In genomic region chr4:150872139-150872651, GRCm38 (mm10) we compare ENCODE assay signal across 8 mouse cellular contexts. TPM values are rescaled to one million over a fixed set of nuclear protein-coding genes. Genes with fewer than 3 reads are reported as not detected.
A peak's percentile ranks its signal among the peaks of the same experiment; 100 is the strongest.
DNase-seq lines count a peak whose midpoint lies in the region; ATAC-seq and TF ChIP-seq lines count a peak whose summit lies in the region.

No protein-coding gene starts in this region.

- TF ChIP-seq CTCF in stomach, postnatal 0 days (IDR thresholded peaks at IDR 0.05; ENCODE audit: low read depth), result no peak

- 32% methylated on average over 9 of the region's 9 CpGs for WGBS in heart, embryonic 10.5 days
- 22% methylated on average over 9 of the region's 9 CpGs for WGBS in embryonic facial prominence, embryonic 11.5 days
- WGBS in intestine, embryonic 15.5 days, result 33% methylated on average over 9 of the region's 9 CpGs
- 27% methylated on average over 9 of the region's 9 CpGs for WGBS in limb, embryonic 11.5 days
- WGBS in stomach, postnatal 0 days, result 35% methylated on average over 9 of the region's 9 CpGs

- peaks cover 9% of the 10 kb centered on the region for H3K36me3 ChIP-seq in heart, embryonic 10.5 days
- H3K36me3 ChIP-seq in embryonic facial prominence, embryonic 11.5 days (replicated peaks; ENCODE audit: control insufficient read depth, insufficient read depth, low read depth, low read length), result 0 out of 2 replicates have a peak, but pooled peaks cover 1% of the 10 kb centered on the region
- peaks cover 2% of the 10 kb centered on the region; the same call in 1 of the 2 replicates for H3K36me3 ChIP-seq in intestine, embryonic 15.5 days
- H3K36me3 ChIP-seq in limb, embryonic 11.5 days (ENCODE audit: control insufficient read depth, insufficient read depth, low read length), result no peaks in the 10 kb centered on the region
- peaks cover 3% of the 10 kb centered on the region; the same call in 1 of the 2 replicates for H3K36me3 ChIP-seq in stomach, postnatal 0 days (ENCODE audit: control insufficient read depth, insufficient read depth, low read length)

- ATAC-seq in embryonic facial prominence, embryonic 11.5 days (replicated peaks; ENCODE audit: insufficient number of reproducible peaks, low FRiP score, low TSS enrichment, low read depth), result peak; percentile 14; the same call in 1 of the 2 replicates
- peak; percentile 34 for ATAC-seq in intestine, embryonic 15.5 days
- ATAC-seq in limb, embryonic 11.5 days (ENCODE audit: insufficient number of reproducible peaks, low FRiP score, low TSS enrichment, low read depth), result peak; percentile 65; the same call in 1 of the 2 replicates
- 0 out of 2 replicates have a peak, but pooled peaks have one; percentile 2 for ATAC-seq in stomach, postnatal 0 days (ENCODE audit: low FRiP score, low TSS enrichment)

- no peak overlapping the region for H3K4me3 ChIP-seq in heart, embryonic 10.5 days
- H3K4me3 ChIP-seq in embryonic facial prominence, embryonic 11.5 days (ENCODE audit: low read depth, low read length), result no peak overlapping the region
- no peak overlapping the region for H3K4me3 ChIP-seq in intestine, embryonic 15.5 days (replicated peaks)
- H3K4me3 ChIP-seq in limb, embryonic 11.5 days (ENCODE audit: low read depth, low read length), result no peak overlapping the region
- H3K4me3 ChIP-seq in stomach, postnatal 0 days (ENCODE audit: low read depth, low read length), result no peak overlapping the region

- H3K9me3 ChIP-seq in heart, embryonic 10.5 days, result no peaks in the 10 kb centered on the region
- H3K9me3 ChIP-seq in embryonic facial prominence, embryonic 11.5 days (replicated peaks; ENCODE audit: control insufficient read depth, low read length), result no peaks in the 10 kb centered on the region
- no peaks in the 10 kb centered on the region for H3K9me3 ChIP-seq in intestine, embryonic 15.5 days
- H3K9me3 ChIP-seq in limb, embryonic 11.5 days (ENCODE audit: control insufficient read depth, low read length), result no peaks in the 10 kb centered on the region
- no peaks in the 10 kb centered on the region for H3K9me3 ChIP-seq in stomach, postnatal 0 days (ENCODE audit: control insufficient read depth, low read length)

- no peak for TF ChIP-seq EP300 in stomach, postnatal 0 days (optimal IDR thresholded peaks at IDR 0.05)

- H3K9ac ChIP-seq in embryonic facial prominence, embryonic 11.5 days (replicated peaks; ENCODE audit: low read length), result peak overlapping the region; percentile 48
- H3K9ac ChIP-seq in intestine, embryonic 15.5 days, result no peak overlapping the region
- H3K9ac ChIP-seq in limb, embryonic 11.5 days (ENCODE audit: low read length), result no peak overlapping the region; the same call in 1 of the 2 replicates
- H3K9ac ChIP-seq in stomach, postnatal 0 days (ENCODE audit: low read length), result peak overlapping the region; percentile 4; the same call in 1 of the 2 replicates

- intact Hi-C loops in heart, postnatal 10 days (cut with DNase I), result no loop called here

- H3K4me1 ChIP-seq in heart, embryonic 10.5 days, result peaks cover 37% of the 10 kb centered on the region
- peaks cover 10% of the 10 kb centered on the region for H3K4me1 ChIP-seq in embryonic facial prominence, embryonic 11.5 days (ENCODE audit: control insufficient read depth, insufficient read depth, low read length)
- H3K4me1 ChIP-seq in intestine, embryonic 15.5 days (replicated peaks), result peaks cover 15% of the 10 kb centered on the region
- peaks cover 22% of the 10 kb centered on the region for H3K4me1 ChIP-seq in limb, embryonic 11.5 days (ENCODE audit: control insufficient read depth, insufficient read depth, low read length)
- H3K4me1 ChIP-seq in stomach, postnatal 0 days (replicated peaks; ENCODE audit: control insufficient read depth, insufficient read depth), result peaks cover 11% of the 10 kb centered on the region

- peak overlapping the region; percentile 75 for H3K27ac ChIP-seq in heart, embryonic 10.5 days
- H3K27ac ChIP-seq in embryonic facial prominence, embryonic 11.5 days (replicated peaks; ENCODE audit: low read depth, low read length), result peak overlapping the region; percentile 41; the same call in 1 of the 2 replicates
- peak overlapping the region; percentile 56 for H3K27ac ChIP-seq in intestine, embryonic 15.5 days
- peak overlapping the region; percentile 44 for H3K27ac ChIP-seq in limb, embryonic 11.5 days (replicated peaks; ENCODE audit: low read depth, low read length)
- H3K27ac ChIP-seq in stomach, postnatal 0 days (replicated peaks), result peak overlapping the region; percentile 84

- H3K4me2 ChIP-seq in embryonic facial prominence, embryonic 11.5 days (ENCODE audit: low read depth, low read length), result peak overlapping the region; percentile 7; the same call in 1 of the 2 replicates
- H3K4me2 ChIP-seq in intestine, embryonic 15.5 days (replicated peaks), result no peak overlapping the region
- H3K4me2 ChIP-seq in limb, embryonic 11.5 days (ENCODE audit: low read depth, severe bottlenecking), result no peak overlapping the region
- H3K4me2 ChIP-seq in stomach, postnatal 0 days (replicated peaks; ENCODE audit: low read depth), result no peak overlapping the region

- no peaks in the 10 kb centered on the region for H3K27me3 ChIP-seq in heart, embryonic 10.5 days (ENCODE audit: insufficient read depth, poor library complexity, severe bottlenecking)
- H3K27me3 ChIP-seq in embryonic facial prominence, embryonic 11.5 days (ENCODE audit: control insufficient read depth, insufficient read depth, low read length), result no peaks in the 10 kb centered on the region
- no peaks in the 10 kb centered on the region for H3K27me3 ChIP-seq in intestine, embryonic 15.5 days (replicated peaks)
- no peaks in the 10 kb centered on the region for H3K27me3 ChIP-seq in limb, embryonic 11.5 days (ENCODE audit: control insufficient read depth, insufficient read depth, low read length)
- no peaks in the 10 kb centered on the region for H3K27me3 ChIP-seq in stomach, postnatal 0 days (ENCODE audit: control insufficient read depth, insufficient read depth, low read length)

- DNase-seq in heart, embryonic 10.5 days (ENCODE audit: low spot score), result no peak
- no peak for DNase-seq in heart, postnatal 10 days
- peak; percentile 82 for DNase-seq in Muller cell, postnatal 12 days (ENCODE audit: inconsistent ontology term)
- no peak for DNase-seq in embryonic facial prominence, embryonic 11.5 days (ENCODE audit: low spot score)
- DNase-seq in limb, embryonic 11.5 days (ENCODE audit: low spot score), result no peak
- DNase-seq in stomach, postnatal 0 days (ENCODE audit: low spot score), result no peak
- no peak for DNase-seq in B cell, adult 2 months

RNA-seq across cellular contexts. Expression of gene Errfi1, which starts 18.5 kb away (rescaled TPM):
- 15.3 and 25.7 TPM in 2 replicates for polyA plus RNA-seq in heart, embryonic 10.5 days (2016; fragmentation: Nextera tagmentation; extraction: Ambion mirVana)
- total RNA-seq in heart, postnatal 10 days (2021), result 10 to 100 TPM; 22.0 to 26.6 TPM
- 30.7 and 31.8 TPM in 2 replicates for polyA plus RNA-seq in embryonic facial prominence, embryonic 11.5 days (2014; fragmentation: Nextera tagmentation; extraction: Ambion mirVana)
- polyA plus RNA-seq in intestine, embryonic 15.5 days (2015; fragmentation: Nextera tagmentation; extraction: Ambion mirVana), result 27.8 and 28.1 TPM in 2 replicates
- polyA plus RNA-seq in limb, embryonic 11.5 days (2014; fragmentation: Nextera tagmentation; extraction: Ambion mirVana), result 33.2 and 34.7 TPM in 2 replicates
- polyA plus RNA-seq in stomach, postnatal 0 days (2015; fragmentation: Nextera tagmentation; extraction: Ambion mirVana), result 30.6 and 32.1 TPM in 2 replicates

RNA-seq across cellular contexts. Expression of gene Park7, which starts 42.0 kb away (rescaled TPM):
- 403 and 488 TPM in 2 replicates for polyA plus RNA-seq in heart, embryonic 10.5 days (2016; fragmentation: Nextera tagmentation; extraction: Ambion mirVana)
- total RNA-seq in heart, postnatal 10 days (2021), result 100 to 1,000 TPM; 203 to 204 TPM
- polyA plus RNA-seq in embryonic facial prominence, embryonic 11.5 days (2014; fragmentation: Nextera tagmentation; extraction: Ambion mirVana), result 443 and 467 TPM in 2 replicates
- 410 and 432 TPM in 2 replicates for polyA plus RNA-seq in intestine, embryonic 15.5 days (2015; fragmentation: Nextera tagmentation; extraction: Ambion mirVana)
- polyA plus RNA-seq in limb, embryonic 11.5 days (2014; fragmentation: Nextera tagmentation; extraction: Ambion mirVana), result 486 and 501 TPM in 2 replicates
- polyA plus RNA-seq in stomach, postnatal 0 days (2015; fragmentation: Nextera tagmentation; extraction: Ambion mirVana), result 253 and 262 TPM in 2 replicates

RNA-seq across cellular contexts. Expression of gene Tnfrsf9, which starts 42.2 kb away (rescaled TPM):
- 0.16 and 0.51 TPM in 2 replicates for polyA plus RNA-seq in heart, embryonic 10.5 days (2016; fragmentation: Nextera tagmentation; extraction: Ambion mirVana)
- under 1 TPM in 1 of 2 experiments, not detected in 1; 0.12 TPM for total RNA-seq in heart, postnatal 10 days (2021)
- polyA plus RNA-seq in embryonic facial prominence, embryonic 11.5 days (2014; fragmentation: Nextera tagmentation; extraction: Ambion mirVana), result 0.24 and 0.36 TPM in 2 replicates
- polyA plus RNA-seq in intestine, embryonic 15.5 days (2015; fragmentation: Nextera tagmentation; extraction: Ambion mirVana), result 1.5 and 1.7 TPM in 2 replicates
- 0.69 and 0.72 TPM in 2 replicates for polyA plus RNA-seq in limb, embryonic 11.5 days (2014; fragmentation: Nextera tagmentation; extraction: Ambion mirVana)
- 0.22 and 0.23 TPM in 2 replicates for polyA plus RNA-seq in stomach, postnatal 0 days (2015; fragmentation: Nextera tagmentation; extraction: Ambion mirVana)

Comparison
In these comparisons a context has a peak if more than half of its experiments do, and no peak if none do; other contexts are left out.
1. ATAC-seq: peak in every context shown above with its lines; median percentile 65 in limb, embryonic 11.5 days; 34 in intestine, embryonic 15.5 days; 14 in embryonic facial prominence, embryonic 11.5 days; 2 in stomach, postnatal 0 days.
2. H3K9ac ChIP-seq: peak in embryonic facial prominence, embryonic 11.5 days (single experiment) and stomach, postnatal 0 days (single experiment); none in intestine, embryonic 15.5 days (single experiment) and limb, embryonic 11.5 days (single experiment).
3. Peak in every context shown above with its lines, with median percentiles within 50 percentile points of each other: H3K27ac ChIP-seq.